Mouse (Mus musculus) NIH3T3 (cell line): ENCODE results near the gene Cmtm7.

Experiments
- DNase-seq: peaks from one replicate; pipeline ENCODE4 v3.0.0-alpha.2; 2012; ENCODE audit warnings: low read depth

Gene Cmtm7

DNA sequence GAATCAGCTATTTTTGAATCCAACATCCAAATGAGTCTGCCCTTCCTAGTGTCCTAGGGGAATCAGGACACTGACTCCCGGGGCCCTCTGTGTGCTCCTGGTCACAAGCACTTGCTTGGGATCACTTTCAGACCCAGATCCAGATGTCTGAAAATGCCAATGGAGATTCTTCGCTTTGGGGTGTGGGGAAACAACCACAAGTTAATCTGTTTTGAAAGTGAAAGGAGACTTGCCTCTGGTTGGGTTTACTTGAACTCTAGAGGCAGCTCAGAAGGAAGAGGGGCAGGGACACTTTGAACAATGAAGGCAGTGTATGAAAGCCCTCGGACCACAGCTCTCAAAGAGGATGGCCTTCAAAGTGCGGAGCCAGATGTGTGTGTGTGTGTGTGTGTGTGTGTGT is 12.8 kb upstream of the Cmtm7 start:
- no peak for DNase-seq

DNA sequence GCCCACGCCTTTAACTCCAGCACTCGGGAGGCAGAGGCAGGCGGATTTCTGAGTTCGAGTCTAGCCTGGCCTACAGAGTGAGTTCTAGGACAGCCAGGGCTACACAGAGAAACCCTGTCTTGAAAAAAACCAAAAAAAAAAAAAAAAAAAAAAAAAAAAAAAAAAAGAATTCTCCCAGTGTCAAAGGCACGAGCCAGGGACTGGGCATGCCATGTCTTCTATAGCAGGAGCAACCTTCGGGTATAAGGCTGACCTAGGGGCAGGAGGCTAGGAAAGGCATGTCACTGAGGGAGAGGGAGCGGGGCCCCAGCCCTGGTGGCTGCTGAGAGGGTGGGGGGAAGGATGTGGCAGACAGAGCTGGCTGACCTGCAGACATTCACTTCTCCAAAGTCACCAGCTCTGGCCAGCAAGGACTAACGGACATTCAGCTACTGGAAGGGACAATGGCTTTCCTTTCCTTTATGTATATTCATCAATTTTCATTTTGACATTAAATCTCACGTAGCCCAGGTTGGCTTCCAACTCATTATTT is 12.2 kb upstream of the Cmtm7 start:
- no peak for DNase-seq

DNA sequence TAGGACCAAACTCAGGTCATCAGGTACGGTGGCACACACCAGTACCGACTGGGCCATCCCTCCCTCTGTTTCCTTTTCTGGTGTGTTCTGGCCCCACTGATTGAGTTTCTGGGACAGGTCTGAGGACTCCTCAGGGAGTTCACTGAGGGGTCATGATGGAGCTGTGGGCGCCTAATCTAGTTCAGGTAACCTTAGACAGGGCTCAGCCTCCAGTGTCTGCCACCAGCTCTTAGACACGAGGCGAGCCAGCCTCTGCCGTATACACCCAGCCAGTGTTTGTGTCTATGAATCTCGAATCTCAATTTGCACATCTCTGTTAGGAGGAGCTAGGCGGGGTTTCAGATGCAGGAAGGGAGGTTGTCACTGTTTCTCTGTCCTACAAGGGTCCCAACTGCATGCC is 8.3 kb upstream of the Cmtm7 start:
- DNase-seq, result no peak

DNA sequence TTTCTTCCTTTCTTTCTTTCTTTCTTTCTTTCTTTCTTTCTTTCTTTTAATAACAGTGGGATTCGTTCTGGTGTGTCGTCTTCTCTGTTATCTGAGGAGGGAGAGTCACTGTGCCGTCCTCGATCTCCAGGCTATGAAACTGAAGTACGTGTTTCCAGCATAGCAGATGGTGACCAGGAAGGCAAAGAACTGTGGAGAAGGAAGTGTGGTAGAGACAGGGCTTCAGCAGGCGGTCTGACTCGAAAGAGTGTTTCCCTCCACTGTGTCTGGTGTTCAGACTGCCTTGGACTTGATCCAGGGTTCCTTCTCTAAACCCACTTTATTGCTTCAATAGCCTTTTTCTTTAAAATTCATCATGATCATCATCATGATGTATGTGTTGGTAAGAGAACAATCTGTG is 7.9 kb upstream of the Cmtm7 start:
- no peak for DNase-seq

DNA sequence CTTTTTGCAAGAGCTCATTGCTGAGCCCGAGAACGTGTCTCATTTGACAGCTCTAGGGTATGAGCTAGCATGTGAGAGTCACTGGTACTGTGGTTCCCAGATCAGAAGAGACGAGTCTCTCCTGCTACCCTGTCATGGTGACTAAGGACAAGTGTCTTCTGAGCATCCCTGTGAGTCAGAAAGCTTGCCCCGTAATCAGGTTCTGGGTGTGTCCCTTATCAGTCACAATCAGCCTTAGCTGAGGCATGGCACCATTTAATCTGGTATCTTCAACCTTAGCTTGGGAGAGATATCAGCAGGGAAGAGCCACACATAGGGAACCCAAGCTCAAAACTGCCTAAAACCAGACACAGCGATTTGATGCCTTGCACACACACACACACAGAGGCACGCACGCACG is 7.0 kb upstream of the Cmtm7 start:
- no peak for DNase-seq

DNA sequence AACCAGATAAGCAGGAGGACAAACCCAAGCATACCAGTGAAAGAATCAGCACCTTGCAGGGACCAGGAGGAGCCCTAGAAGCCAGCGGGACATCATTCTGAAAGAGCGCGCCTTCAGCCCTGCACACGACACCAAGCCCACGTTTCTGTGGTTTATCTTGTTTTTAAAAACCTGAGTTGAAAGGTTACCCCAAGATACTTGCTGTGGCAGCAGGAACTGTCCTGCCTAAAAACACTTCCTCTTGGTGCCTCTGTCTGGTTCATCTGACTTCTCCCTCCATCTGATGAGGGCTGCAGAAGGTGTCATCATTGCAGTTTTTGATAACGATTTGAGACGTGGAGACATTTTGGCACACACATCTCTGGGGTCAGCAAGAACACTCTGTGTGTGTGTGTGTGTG is 6.1 kb upstream of the Cmtm7 start:
- no peak for DNase-seq

DNA sequence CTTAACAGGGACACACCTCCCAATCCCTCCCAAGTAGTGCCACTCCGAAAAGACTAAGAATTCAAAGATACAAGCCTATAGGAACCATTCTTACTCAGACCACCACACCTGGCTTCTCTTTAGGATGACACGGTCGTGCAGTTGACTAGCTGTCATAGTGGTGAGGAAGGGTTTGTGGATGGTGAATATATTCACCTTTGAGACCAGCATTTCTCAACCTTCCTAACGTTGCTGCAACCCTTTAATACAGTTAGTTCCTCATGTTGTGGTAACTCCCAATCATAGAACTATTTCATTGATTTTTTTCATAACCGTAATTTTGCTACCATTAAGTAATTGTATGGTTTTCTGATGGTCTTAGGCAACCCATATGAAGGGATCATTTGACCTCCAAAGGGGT is 5.5 kb upstream of the Cmtm7 start:
- no peak for DNase-seq

DNA sequence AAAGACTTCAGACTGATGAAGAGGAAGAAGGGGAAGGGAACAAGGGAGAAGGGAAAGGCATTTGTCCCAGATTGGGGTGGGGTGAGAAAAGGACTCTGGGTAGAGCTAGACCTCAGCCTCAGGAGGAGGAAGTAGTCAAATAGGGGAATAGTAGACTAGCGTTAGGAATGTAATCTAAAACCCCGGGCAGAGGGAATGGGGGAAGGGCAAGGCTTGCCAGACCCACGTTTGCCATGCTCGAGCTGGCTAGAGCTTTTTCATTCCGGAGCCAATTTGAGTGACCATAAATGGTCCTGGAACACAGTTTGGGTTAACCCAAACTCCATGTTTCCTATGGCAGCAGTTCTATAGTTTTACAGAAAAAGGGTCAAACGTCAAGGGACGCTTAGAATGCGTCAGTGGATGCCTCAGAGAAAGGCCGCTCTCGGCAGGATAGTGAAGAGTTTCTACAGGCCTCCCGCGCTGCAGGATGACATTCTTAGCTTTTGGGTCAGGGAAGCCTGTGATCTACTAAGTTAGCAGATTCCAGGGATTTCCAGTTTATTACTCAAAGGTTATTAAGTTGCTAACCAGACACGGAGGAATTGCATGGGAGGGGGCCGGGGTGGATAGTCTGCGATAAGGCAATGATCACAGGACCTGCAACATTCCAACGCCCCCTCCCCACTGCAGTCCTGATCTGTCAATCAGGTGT is 3.9 kb upstream of the Cmtm7 start:
- DNase-seq, result peak; percentile 68

DNA sequence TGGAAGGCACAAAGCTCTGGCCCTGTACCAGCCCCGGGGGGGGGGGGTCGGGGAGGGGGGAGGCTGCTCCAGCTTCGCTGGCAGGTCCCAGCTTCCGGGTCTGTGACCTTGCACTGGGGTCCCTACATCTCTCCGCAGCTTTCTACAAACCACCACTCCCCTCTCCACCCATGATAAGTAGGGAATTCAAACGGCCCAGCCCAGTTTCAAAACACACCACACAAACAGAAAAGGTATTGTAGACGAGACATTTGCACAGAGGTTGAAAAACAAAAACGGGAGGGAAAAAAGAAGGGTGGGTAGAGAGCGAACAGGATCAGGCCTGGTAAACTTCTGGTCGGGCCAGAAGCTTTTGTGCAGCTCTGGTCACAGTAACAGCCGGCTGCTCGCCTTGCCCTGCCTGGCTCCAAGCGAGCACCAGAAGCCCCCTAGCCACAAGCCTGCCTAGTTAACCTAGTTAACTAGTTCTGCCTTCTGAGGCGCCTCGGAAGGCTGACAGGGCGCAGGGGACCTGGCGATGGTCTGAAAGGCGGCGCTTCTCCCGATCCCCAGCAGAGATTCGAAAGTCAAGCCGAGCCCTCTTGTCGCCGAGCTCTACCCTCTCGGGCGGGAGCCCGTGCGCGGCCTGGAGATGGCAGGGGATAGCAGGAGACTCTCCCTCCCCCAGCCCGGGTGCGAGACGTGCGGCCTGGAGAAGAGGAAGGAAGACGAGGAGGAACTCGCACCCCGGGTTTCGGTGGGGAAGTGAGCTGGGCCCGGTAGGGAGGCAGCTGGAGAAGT is 720 bp downstream of the Cmtm7 start:
- peak; percentile 48 for DNase-seq

DNA sequence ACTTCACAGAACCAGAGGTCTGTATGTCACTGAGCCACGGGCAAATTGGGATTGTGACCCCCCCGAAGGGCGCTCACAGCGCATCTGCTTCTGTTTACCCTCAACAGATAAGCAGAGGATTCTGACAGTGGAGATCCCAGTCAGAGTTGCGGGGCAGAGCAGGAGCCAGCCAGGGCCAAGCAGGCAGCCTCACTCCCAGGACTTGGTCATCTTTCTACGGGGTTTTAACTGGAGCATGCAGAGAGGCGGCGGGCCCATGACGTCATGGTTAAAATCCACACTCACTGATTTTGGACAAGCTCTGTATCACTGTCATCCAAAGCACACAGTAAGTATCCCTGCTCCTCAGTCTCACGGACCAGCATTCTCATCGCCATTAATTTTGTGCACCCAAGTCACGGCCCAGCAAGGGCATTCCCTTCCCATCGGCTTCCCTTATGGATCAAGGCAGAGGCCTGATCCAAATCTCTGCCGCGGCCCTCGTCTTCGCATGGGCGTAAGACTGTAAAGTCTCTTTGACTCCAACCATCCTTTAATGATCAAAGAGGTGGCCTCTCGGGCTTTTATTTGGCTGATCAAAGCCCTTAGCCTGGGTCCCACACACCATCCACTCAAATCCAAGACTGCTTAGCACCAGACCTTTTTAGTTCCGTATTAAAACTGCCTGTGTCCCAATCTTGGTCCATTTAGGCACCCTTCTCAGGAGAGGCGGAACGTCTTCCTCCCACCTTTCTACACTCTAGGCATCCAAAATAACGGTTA is 1.5 kb downstream of the Cmtm7 start:
- DNase-seq, result peak; percentile 55

DNA sequence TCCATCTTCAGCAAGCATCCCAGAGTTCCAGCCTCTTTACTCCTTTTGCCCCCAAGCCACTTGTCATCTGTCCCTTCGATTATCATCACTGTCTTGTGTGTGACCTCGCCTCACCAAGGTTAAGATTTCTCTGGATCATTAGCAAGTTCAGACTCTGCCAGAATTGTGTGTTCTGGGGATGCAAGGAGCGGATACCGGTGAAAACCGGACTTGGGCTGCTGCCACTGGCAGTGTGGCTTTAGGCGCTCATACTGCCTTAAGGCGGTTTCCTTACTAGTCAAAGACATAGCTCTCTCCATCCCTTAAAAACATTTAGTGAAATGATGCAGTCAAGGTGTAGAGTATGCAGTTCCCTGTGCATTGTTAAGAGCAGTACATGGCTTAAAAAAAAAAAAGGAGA is 2.8 kb downstream of the Cmtm7 start:
- DNase-seq, result no peak

DNA sequence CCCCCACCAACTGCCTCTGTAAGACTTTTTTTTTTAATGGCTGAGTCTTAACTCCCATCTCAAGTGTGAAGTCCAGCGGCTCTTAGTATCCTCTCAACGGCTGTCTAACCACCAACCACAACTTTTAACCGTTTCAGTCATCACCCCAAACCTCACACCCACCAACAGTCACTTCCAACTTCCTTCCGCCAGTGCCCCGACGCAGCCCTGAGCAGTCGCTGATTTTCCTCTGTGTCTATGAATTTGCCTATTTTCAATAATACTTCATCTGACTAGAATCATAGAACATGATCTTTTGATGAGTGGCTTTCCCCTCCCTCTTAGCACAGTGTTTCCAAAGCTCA is 3.6 kb downstream of the Cmtm7 start:
- no peak for DNase-seq

DNA sequence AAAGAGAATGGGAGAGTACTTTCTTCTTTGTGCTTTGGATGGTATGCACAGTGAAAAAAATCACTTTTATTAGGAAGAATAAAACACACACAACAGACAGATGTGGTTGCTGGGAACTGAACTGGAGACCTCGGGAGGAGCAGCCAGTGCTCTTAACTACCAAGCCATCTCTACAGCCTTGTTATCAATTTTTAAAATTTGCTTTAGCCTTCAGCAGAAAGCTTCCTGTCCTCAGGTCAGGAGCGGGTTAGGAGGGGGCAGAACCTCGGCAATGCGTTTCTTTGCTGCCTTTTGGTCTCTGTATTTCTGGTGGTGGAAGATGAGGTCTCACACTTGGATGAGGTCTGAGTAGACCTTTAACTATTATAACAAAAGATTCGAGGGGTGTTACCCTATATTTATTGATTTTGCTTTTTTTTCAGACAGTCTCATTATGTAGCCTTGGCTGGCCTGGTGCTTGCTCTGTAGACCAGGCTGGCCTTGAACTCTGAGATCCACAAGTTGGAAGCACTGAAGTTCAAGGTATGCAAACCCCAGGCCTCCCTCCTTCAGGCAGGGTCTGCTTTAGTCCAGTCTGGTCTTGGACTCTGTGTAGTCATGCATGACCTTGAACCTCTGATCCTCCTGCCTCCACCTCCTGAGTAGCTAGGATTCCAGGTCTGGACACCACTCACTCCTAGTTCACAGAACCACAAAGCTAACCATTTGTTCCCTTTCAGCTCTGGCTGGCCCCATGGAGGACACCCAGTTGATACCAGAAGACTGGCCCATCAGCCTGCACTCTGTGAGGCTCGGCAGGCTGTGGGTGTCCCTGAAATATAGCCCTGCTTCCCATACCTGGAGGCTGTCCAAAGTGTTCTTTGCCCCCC is 4.2 kb downstream of the Cmtm7 start:
- DNase-seq, result no peak

DNA sequence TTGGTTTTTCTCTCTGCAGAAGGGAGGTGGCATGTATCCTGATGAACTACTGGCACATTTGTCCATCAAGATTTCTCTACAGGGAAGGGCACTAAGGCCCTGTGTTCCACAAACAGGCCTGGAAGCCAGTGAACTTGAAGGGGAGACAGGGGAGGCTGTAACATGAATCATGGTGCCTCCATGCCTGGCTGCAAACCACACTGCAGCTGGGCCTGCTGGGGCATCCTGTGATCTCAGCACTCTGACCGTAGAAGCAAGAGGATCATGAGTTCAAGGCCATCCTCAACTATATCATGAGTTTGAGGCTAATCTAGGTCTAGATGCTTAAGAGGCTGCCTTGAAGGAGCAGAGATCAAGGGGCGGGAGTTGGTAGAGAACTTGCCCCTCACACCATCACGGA is 5.3 kb downstream of the Cmtm7 start:
- no peak for DNase-seq

DNA sequence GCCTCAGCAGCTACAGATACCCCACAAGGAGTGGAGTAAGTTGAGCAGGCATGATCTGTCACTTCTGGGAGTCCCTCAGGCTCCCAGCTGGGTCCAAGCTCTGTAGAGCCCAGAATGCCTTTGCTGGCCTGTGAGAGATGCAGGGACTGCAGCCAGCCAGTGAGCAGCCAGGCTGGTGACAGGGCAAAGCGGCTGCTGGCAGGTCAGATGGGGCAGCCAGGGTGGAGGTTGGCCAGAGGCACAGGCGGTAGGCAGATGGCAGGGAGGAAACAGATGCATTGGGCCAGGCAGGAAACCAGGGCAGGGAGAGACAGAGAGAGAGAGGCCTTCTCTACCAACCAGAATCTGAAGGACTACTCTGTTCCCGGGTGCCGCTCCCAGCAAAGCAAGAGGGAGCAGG is 6.4 kb downstream of the Cmtm7 start:
- DNase-seq, result no peak

DNA sequence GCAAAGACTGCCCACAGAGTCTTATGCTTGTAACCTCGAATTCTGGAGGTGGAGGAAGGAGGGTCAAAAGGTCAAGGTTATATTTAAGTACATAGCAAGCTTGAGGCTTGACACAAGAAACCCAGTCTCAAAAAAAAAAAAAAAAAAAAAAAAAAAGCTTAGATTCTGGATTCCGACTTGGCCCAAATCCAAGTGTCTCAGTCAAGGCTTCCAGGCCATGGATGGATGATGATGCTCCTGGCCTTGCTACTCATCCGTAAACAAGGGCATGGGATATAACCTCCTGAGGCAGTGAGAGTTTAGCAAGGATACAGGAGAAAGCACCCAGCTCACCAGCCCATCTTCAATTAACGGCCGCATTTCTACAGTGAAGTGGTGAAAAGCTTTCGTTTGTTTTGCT is 7.0 kb downstream of the Cmtm7 start:
- DNase-seq, result no peak

DNA sequence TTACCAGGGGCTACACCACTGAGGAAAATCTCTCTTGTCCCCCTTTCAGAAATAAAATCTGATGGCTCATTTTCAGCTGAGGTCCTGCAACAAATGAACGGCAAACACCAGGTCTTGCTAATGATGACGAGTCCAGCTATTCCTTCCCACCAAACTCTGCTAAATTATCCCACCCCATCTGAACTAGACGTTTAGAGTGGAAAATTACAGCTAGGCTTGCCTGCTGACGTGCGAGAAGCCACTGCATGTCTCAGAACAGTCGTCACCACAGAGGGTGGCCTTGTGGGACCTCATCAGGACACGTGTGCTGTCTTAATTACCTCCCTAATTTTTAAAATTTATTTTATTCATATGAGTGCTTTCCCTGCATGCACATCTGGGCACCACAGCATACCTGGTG is 10.1 kb downstream of the Cmtm7 start:
- DNase-seq, result no peak

DNA sequence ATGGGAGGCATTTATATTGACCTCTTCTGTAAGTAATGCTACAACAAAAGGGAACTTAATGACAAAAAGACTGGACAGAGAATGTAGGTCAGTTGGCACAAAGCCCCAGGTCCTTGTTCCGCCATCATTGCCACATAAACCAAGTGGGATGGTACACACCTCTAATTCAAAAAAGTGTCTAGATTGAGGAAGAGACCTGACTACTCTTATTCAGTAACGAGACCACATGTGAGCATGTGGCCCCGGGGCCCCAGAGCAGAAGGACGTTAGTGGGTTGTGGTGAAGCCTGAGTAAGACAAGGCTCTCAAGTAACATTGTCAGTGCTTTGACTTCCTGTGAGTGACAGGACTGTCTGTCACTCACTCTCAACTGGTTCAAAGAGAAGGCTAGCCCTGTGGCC is 11.4 kb downstream of the Cmtm7 start:
- DNase-seq, result no peak

DNA sequence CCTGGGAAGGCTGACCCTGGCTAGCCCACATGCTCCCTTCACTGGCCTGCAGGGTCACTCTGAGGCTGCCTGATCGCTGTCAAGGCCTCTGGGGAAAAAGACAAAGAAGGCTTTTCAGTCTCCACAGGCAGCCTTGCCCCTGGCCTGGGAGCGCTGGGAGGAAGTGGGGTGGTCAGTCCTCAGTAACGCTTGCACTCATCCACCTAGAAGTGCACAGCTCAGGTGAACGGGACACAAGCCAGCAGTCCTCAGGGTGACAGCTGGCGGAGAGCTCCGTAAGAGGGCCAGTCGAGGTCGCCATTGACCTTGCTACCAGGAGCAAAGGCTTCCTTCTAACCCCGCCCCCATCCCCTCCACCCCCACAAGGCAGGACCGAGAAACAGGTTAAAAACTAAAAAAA is 13.6 kb downstream of the Cmtm7 start:
- no peak for DNase-seq

DNA sequence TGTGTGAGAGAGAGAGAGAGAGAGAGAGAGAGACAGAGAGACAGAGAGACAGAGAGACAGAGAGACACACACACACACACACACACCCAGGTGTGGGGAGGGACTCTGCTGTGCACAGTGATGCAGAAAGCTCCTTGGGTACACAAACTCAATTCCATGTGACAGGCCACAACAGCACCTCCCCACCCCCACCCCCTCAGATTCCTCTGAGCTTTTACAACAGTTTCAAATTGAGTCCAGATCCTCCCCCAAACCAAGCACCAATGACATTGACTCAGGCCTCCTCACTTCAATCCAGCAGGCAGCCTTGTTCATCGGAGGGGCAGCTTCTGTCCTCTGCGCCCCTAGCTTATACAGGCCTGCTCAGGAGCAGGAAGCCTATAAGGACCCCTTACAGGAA is 14.1 kb downstream of the Cmtm7 start:
- no peak for DNase-seq

DNA sequence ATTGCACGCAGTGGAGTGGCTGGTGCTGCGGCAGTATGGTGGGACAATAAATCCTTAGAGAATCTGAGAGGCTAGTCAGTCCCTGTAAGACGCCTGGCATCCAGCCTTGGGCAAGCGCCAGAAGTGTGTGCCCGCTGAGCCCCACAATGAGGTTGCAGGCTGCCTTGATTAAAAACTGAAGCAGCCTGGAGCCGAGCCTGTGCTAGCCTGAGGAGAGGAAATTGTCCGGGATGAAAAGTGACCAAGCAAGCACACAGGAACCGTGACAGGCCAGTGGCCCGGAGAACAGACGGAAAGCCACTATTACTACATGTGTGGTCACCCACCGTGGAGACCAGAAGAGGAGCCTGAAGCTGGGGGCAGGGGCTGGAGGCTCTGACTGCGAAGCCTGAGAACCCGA is 14.6 kb downstream of the Cmtm7 start:
- no peak for DNase-seq

DNA sequence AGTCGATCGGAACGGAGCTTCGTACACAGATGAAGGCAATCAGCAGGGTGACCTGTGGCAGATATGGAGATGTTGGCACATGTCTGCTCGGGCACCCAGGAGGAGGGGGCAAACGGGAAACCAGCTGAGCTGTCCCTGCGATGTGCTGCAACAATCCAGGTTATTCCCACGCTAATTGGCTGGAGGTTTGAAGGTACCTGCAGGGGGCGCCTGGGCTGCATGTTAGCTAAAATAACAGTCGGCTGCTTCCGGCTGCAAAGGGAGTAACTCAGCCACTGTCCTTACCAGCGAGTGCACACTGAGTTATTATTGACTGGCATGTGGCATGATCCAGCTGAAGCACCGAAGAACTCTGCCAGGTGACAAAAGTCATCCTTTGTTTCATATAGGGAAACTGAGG is 18.3 kb downstream of the Cmtm7 start:
- peak; percentile 60 for DNase-seq
